Mouse (Mus musculus) testis, adult 2 months (tissue): Measurements from ENCODE around the gene Rpl35. TPM values are rescaled to one million over a fixed set of nuclear protein-coding genes. Genes with fewer than 3 reads are reported as not detected.
"Not testable (repeated sequence)": the region's sequence is repeated elsewhere in the genome, so short reads cannot be mapped to it uniquely, and the experiment has no call there.

Experiments
- H3K27ac ChIP-seq: fragments of 200-500 bp; 2 replicates; pipeline ENCODE4 v1.5.1; 2012; ENCODE audit warnings: low read depth, low read length; ENCODE audit not compliant: control insufficient read depth, insufficient read depth
- H3K27me3 ChIP-seq: fragments of 200-500 bp; 2 replicates; pipeline ENCODE4 v1.6.1; 2012; ENCODE audit warnings: mild to moderate bottlenecking, low read length, moderate library complexity; ENCODE audit not compliant: control insufficient read depth, insufficient read depth
- H3K36me3 ChIP-seq: fragments of 200-500 bp; 2 replicates; pipeline ENCODE4 v1.6.1; 2012; ENCODE audit warnings: mild to moderate bottlenecking, low read length; ENCODE audit not compliant: control insufficient read depth, insufficient read depth
- H3K4me1 ChIP-seq: fragments of 200-500 bp; 2 replicates; pipeline ENCODE4 v1.6.1; 2012; ENCODE audit warnings: low read length; ENCODE audit not compliant: control insufficient read depth, insufficient read depth
- H3K4me3 ChIP-seq: fragments of 200-500 bp; 2 replicates; pipeline ENCODE4 v1.5.1; 2012; ENCODE audit warnings: low read depth, mild to moderate bottlenecking, low read length, moderate library complexity, mixed read lengths; ENCODE audit not compliant: control insufficient read depth
- CTCF ChIP-seq: fragments of 200-500 bp; IDR thresholded peaks from 2 replicates; pipeline ENCODE4 v1.5.1; 2012; ENCODE audit warnings: low read depth, mild to moderate bottlenecking, inconsistent platforms, low read length, moderate library complexity; ENCODE audit not compliant: control insufficient read depth, insufficient read depth, insufficient replicate concordance
- POLR2A ChIP-seq: fragments of 200-500 bp; IDR thresholded peaks from 2 replicates; pipeline ENCODE4 v1.6.1; 2012; ENCODE audit warnings: low read depth, mild to moderate bottlenecking, inconsistent platforms, low read length, moderate library complexity; ENCODE audit not compliant: control insufficient read depth
- polyA plus RNA-seq: library from polyadenylated mRNA; depleted of rRNA; stranded (reverse); fragments of >200 nt; gene quantifications from 2 replicates; pipeline ENCODE4 v1.2.3, GENCODE M21; 2012

Gene Rpl35
- polyA plus RNA-seq, 1 experiment = 162 TPM

DNA sequence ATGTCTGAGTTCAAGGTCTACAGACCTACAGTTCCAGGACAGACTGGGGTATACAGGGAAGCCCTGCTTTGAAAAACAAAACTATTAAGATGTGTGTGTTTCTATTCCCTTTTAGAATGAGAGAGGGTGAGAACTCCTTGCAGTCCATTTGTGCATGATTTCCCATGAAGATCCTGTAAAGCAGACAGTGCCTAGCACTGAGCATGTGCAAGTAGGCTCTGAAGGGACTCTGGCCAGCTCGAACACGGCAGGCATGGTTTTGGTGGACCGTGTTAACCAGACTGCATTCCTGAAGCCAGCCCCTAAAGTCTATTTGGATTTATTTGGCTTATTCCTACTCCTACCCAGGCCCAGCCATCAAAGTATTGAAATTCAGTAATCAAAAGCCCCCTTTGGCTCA, 6.5 kb upstream of the Rpl35 start:
- Histone ChIP-seq H3K4me3 (no peak overlapping the region), H3K27me3 (no peaks in the 10 kb centered on the region), H3K4me1 (peaks cover 13% of the 10 kb centered on the region), H3K27ac (no peak overlapping the region), H3K36me3 (peaks cover 2% of the 10 kb centered on the region)
- TF ChIP-seq CTCF = no peak
- TF ChIP-seq POLR2A = no peak

DNA sequence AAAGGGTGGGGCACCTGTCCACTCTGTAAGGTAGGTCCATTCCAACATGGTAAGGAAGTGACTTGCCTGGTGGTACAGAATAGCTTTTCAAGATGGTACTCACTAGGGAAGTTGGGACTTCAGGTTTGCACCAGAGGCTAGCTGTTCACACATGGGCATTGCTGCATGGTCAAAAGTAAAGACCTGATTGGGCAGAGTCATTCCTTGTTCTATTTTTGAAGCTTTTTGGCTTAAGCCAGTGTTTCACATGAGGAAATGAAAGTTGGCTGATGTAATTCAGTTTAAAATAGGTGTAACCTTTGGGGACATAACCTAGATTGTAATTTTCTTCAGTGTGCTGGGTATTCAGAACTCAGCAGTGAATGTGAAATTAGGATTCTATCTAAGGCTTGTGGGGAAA, 5.8 kb upstream of the Rpl35 start:
- peaks cover 15% of the 10 kb centered on the region for H3K4me1 ChIP-seq
- H3K27me3 ChIP-seq = no peaks in the 10 kb centered on the region
- TF ChIP-seq POLR2A = no peak
- no peak for TF ChIP-seq CTCF
- peaks cover 2% of the 10 kb centered on the region for H3K36me3 ChIP-seq
- no peak overlapping the region for H3K4me3 ChIP-seq
- no peak overlapping the region for H3K27ac ChIP-seq

DNA sequence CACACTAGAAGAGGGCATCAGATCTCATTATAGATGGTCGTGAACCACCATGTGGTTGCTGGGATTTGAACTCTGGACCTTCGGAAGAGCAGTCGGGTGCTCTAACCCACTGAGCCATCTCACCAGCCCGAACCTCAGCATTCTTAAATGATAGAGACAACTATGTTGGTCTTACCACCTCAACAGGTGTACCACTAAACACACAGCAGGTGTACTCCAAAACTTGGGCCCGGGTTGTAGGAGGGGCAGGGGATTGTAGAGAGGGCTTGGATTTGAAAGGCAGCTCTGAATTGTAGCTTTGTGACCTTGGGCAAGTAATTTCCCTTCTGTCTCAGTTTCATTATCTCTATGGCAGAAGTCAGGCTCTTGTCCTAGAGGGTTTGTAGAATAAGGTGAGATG, 4.7 kb upstream of the Rpl35 start:
- H3K4me3 ChIP-seq, H3K27ac ChIP-seq, H3K36me3 ChIP-seq, H3K27me3 ChIP-seq: not testable (repeated sequence)
- peaks cover 15% of the 10 kb centered on the region for H3K4me1 ChIP-seq

DNA sequence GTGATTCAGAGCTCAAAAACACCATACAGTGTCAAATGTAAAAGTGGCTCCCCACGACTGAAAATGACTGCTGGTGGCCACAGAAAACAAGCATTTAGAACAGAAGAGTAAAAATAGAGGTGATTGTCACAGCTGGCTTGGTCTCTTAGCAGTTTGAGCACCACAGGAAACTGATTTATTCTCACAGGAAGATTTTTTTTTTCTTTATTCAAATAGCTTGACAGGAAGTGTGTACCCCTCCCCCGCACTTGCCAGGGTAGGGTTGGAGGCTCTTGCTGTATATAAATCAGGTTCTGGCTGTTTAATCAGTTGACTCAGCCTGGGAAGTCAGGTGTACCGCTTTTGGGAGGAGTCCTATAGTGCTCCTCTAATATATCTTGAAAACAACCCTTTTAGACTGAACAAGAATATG, 3.5 kb upstream of the Rpl35 start:
- peak overlapping the region; percentile 96 for H3K27ac ChIP-seq
- peaks cover 17% of the 10 kb centered on the region for H3K4me1 ChIP-seq
- H3K27me3 ChIP-seq = no peaks in the 10 kb centered on the region
- H3K36me3 ChIP-seq = peaks cover 2% of the 10 kb centered on the region
- H3K4me3 ChIP-seq = peak overlapping the region; percentile 99
- TF ChIP-seq CTCF (no peak), POLR2A (no peak)

DNA sequence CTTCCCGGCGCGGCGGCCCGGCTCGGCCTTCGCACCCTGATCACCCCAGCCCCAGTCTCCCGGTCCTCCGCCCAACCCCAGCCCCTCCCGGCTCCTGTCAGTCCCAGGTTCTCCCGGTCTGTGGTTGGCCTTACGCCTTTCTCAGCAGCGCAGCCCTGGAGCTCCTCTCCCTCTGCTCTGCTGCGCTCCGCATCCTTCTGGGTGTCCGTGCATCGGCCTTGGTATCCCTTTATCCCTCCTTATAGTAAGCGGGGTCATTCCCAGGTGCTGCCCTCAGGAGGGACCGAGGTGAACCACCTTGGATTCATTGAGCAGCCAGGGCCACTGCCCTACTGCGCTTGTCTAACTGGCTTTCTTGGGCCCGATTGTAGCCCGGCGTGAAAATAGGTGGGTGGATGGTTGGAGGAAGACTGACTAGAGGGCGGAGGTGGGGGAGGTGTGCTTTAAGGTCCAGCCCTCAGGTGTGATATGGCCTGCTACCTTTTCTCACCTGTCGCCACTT, 3.0 kb upstream of the Rpl35 start:
- Histone ChIP-seq H3K27me3 (no peaks in the 10 kb centered on the region), H3K4me1 (peaks cover 17% of the 10 kb centered on the region), H3K4me3 (peak overlapping the region; percentile 99), H3K36me3 (peaks cover 2% of the 10 kb centered on the region), H3K27ac (peak overlapping the region; percentile 96)
- TF ChIP-seq POLR2A (no peak; the same call in 1 of the 2 replicates), CTCF (no peak)

DNA sequence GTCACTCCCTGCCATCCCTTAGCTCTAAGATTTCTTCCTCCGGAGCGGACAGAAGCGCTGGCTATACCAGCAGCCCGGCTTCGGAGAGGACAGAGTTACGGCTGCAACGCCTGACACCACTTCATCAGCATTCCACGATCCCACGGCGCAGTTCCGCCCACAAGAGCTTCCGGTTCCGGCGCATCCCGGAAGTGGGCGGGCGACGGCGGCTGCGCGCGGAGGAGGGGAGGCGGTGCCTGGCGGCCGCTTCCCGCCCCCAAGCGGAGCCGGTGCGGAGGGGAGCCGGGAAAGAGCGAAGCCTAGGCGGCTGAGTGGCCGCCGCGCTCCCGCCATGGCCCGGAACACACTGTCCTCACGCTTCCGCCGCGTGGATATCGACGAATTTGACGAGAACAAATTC, 2.4 kb upstream of the Rpl35 start:
- H3K4me1 ChIP-seq = peaks cover 14% of the 10 kb centered on the region

DNA sequence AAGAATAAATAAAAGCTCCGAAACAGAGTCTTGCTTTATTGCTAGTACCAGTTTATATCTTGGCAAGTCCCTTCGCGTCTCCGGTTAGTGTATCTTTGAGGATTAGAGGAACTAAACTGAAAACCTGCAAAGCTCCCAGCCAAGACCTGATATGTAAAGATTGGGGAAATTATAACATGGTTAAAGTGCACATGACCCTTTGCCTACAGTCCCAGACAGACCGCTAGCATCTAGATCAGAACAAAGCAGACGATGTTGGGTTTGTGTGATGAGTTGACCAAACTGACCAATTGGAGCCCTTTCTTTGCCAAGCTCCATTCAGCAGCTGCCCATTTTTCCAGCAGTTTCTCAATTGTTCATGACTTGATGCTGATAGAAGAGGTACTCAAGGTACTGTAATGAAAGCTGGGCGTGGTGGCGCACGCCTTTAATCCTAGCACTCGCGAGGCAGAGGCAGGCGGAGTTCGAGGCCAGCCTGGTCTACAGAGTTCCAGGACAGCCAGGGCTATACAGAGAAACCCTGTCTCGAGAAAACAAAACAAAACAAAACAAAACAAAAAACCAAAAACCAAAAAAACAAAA, 816 bp upstream of the Rpl35 start:
- peaks cover 10% of the 10 kb centered on the region for H3K4me1 ChIP-seq
- peak overlapping the region; percentile 57 for H3K4me3 ChIP-seq
- H3K27ac ChIP-seq = no peak overlapping the region
- TF ChIP-seq CTCF (no peak), POLR2A (no peak)
- H3K27me3 ChIP-seq = no peaks in the 10 kb centered on the region
- H3K36me3 ChIP-seq = no peaks in the 10 kb centered on the region

More for the DNA sequence above, 2.4 kb upstream of the Rpl35 start:
- Histone ChIP-seq H3K36me3 (no peaks in the 10 kb centered on the region; the same call in 1 of the 2 replicates), H3K27me3 (no peaks in the 10 kb centered on the region), H3K4me3 (peak overlapping the region; percentile 99), H3K27ac (peak overlapping the region; percentile 96)
- TF ChIP-seq POLR2A = peak; percentile 89
- TF ChIP-seq CTCF = no peak
